Mouse (Mus musculus): Measurements from ENCODE around the gene Fto. TPM values are rescaled to one million over a fixed set of nuclear protein-coding genes. Genes with fewer than 3 reads are reported as not detected.

The Fto gene
- total RNA-seq, 2 experiments from 2014 or later: 149 to 152 TPM

DNA sequence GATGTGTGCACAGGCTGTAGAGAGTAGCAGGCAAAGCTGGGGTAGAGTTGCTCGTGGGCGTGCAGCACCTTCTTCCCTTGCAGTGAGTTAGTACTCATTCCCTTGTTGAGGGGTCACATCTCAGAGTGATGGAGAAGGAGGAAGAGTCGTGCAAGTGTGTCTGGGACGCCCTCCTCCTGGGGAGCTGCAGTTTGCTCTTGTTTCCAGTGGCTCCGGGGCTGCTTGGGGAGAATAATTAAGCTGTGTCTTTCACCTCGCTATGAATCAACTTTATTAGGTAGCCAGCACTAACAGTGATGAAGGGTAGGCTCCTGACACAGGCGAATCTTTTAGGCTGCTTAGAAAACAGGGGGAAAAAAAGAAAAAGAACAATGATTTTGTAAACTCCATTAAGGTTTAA lies 203.1 kb downstream of the Fto start:
- no peak for DNase-seq (ENCODE audit: low spot score in 2 of 2)

GRCm38 (mm10) chr8:91518085-91518484 lies 204.8 kb downstream of the Fto start:
- DNase-seq (ENCODE audit: low spot score in 2 of 2): no peak

DNA sequence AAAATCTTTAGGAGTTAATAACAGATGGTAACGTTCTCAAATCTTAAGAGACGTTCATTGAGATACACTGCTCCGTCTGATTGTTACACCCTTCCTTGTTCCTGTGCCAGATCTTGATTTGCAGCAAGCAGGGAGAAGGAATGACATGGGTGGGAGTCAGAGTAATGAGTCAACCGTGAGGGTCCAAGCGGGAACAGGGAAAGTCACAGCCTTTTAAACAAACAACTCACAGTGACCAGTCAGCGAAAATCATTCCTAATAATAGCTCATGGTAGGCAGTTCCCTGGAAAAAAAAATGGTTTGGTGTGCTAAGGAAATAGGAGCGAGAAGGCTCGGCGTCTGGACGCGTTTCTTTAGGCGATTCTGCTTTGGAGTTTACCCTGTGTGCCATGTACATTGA lies 208.9 kb downstream of the Fto start:
- DNase-seq (ENCODE audit: low spot score in 2 of 2): no peak

- no peak for DNase-seq (ENCODE audit: low spot score in 2 of 2)
Measured at GRCm38 (mm10) chr8:91524056-91524864, 210.9 kb downstream of the Fto start.

DNA sequence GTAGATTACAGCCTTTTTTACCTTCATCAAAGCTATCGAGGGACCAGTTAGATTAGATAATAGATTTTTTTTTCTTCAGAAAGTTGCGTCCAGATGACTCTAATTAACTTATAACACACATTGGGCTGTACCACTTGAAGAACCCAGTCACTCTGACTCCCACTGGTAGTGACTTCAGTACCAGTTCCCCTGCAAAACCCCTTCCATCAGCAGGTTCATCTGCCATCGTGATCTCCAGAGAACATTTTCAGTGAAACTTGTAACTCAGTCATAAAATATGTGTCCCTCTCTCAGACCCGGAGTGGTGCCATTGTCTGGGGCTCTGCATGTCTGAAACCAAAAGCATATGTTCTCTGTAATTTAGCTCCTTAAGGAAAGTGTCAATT lies 211.5 kb downstream of the Fto start:
- DNase-seq (ENCODE audit: low spot score in 2 of 2): no peak

- no peak for DNase-seq (ENCODE audit: low spot score in 2 of 2)
Measured at GRCm38 (mm10) chr8:91525342-91525817, 212.1 kb downstream of the Fto start.

DNA sequence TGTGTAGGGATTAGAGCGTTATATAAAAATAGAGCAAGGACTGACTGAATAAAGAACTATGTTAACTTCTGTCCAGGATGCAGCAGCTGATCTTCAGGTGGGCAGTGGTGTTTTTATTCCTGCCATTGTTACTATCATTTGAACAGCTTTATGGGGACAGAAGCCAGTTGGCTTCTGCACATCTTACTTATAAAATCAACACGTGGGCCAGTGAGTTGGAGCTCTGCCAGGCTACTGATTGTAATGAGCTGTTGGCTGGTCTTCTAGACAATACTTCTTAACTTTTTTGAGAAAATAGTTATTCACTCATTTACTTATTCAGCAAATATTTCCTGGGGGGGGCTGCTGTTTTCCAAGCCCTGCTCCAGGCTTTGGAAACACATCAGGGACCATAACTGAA lies 215.6 kb downstream of the Fto start:
- peak in 1 of 2 experiments; percentile 61 for DNase-seq (ENCODE audit: low spot score in 2 of 2)

GRCm38 (mm10) chr8:91529699-91530098 lies 216.4 kb downstream of the Fto start:
- DNase-seq (ENCODE audit: low spot score in 2 of 2): no peak

DNA sequence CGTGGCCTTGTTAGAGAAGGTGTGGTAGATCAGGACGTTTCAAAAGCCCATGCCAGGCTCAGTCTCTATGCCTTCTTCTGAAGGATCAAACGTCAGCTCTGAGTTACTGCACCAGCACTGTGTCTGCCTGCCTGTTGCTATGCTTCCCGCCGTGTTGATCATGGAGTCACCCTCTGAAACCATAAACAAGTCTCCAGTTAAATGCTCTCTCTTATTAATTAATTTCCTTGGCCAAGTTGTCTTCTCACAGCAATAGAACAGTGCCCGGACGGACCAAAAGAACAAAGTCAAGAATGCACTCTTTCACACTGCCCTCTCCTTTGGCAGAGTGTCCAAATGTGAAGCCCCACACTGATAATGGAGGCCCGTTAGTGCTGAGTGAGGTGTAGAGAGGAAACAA lies 217.3 kb downstream of the Fto start:
- DNase-seq (ENCODE audit: low spot score in 2 of 2): no peak

- DNase-seq (ENCODE audit: low spot score in 2 of 2): peak; percentile 38 to 82
Measured at GRCm38 (mm10) chr8:91531971-91532370, 218.6 kb downstream of the Fto start.

DNA sequence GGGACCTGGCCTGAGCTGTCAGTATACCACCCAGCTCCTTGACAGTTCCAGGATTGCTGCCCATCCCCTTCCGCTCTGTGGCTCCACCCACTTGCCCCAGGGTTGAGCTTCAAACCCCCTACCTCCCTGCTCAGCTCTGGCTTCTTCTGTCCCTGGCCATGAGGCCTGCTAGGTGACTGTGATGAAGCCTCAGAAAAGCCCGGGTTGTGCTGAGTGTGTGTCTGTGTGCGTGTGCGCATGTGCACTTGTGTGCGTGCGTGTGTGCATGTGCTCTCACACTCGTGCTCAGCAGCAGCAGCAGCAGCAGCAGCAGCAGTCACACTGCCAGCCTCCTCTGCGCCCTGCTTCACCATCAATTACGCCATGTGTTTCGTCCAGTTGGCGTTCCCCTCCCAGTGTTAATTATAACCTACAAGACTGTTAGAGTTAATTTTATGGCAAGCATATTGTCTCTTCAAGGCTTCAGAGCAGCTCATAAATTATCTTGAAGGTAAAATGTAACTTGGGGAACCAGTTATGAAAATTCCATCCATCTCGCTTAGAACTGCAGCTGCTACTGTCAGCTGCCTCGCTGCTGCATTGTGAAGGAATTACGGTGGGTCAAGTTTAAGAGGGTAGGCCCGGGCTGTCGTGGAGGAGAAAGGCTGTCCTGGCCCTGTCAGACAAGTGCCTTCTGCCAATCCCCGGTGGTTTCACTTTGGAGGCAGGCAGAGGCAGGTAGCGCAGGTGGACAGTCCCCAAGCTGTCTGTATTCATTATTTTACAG lies 219.5 kb downstream of the Fto start:
- DNase-seq (ENCODE audit: low spot score in 2 of 2): peak in 1 of 2 experiments; percentile 29

GRCm38 (mm10) chr8:91534752-91535151 lies 221.4 kb downstream of the Fto start:
- DNase-seq (ENCODE audit: low spot score in 2 of 2): no peak

- DNase-seq (ENCODE audit: low spot score in 2 of 2): no peak
Measured at GRCm38 (mm10) chr8:91538109-91538508, 224.8 kb downstream of the Fto start.

DNA sequence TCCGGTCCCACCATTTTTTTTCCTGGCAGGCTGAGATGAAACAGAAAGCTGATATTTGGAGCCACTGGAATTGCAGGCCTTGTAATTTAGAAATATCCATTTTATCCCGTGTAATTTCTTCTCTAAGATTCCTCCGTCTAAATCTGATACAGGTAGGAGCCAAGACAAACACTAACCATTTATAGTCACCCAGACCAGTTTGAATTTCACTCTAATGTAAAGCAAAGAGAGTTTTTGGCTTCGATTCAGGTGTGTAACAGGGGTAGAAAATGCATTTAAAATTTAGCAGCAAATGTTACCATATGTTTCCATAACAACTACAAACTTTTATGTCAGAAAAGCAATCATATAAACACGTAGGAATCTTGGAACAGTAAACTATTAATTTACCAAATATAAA lies 225.6 kb downstream of the Fto start:
- no peak for DNase-seq (ENCODE audit: low spot score in 2 of 2)

GRCm38 (mm10) chr8:91539586-91539985 lies 226.3 kb downstream of the Fto start:
- DNase-seq (ENCODE audit: low spot score in 2 of 2): no peak

DNA sequence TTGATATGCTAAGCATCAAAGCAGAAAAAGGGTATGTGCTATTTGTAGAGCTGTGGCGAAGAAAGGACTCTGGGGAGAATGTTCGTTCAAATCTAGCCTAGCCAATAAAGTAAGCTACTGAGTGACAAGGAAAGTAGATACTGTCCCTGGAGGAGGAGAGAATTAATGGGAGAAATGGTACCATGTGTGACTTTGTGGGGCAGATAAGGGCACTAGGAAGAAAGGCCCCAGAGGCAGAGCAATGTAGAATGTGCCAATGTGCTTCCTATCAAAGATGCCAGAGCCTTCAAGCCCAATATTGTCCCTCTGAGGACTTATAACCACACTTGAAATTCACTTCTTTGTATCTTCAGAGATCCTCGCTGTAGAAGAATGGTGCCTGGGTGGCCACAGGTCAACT lies 227.9 kb downstream of the Fto start:
- no peak for DNase-seq (ENCODE audit: low spot score in 2 of 2)

DNA sequence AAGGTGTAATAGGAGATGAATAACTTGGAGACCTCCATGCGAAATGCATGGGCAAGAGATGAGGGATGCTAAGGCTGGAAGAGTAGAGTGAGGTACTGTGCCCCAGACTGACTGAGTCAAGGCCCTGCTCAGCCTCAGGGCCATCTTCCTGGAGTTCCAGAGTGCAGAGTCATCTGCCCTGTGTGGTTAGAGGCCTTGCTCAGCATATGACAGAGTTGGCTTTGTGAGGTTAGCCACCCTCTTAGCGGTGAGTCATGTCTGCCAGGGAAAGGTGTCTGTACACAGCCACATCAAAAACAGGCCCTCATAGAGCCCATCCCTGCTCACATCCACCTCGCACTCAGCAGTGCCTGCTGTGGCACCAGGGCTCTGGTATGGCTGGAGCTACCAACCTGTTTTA lies 232.2 kb downstream of the Fto start:
- no peak for DNase-seq (ENCODE audit: low spot score in 2 of 2)

- DNase-seq (ENCODE audit: low spot score in 2 of 2): no peak
Measured at GRCm38 (mm10) chr8:91546599-91546998, 233.3 kb downstream of the Fto start.

- no peak for DNase-seq (ENCODE audit: low spot score in 2 of 2)
Measured at GRCm38 (mm10) chr8:91550131-91550530, 236.8 kb downstream of the Fto start.

GRCm38 (mm10) chr8:91551166-91551765 lies 237.9 kb downstream of the Fto start:
- no peak for DNase-seq (ENCODE audit: low spot score in 2 of 2)

GRCm38 (mm10) chr8:91551775-91552538 lies 238.6 kb downstream of the Fto start:
- DNase-seq (ENCODE audit: low spot score in 2 of 2): peak; percentile 39 to 59

Data from layer of hippocampus, adult 18-20 months (tissue).